Mouse (Mus musculus) naive thymus-derived CD4-positive, alpha-beta T cell, adult 2 months (primary cell): ENCODE measurements at regions not wholly inside any gene's neighbourhood (a gene's known extent, or its start where the extent isn't known, plus 50 kb on each side); places are given as distances from the start of the nearest gene placed in this dataset.

Experiments used
- DNase-seq: peaks from one replicate; pipeline ENCODE4 v3.0.0-alpha.2; 2011; ENCODE audit warnings: low read depth

GRCm38 (mm10) chr6:14298167-14298566 lies 426.8 kb upstream of the 2610001J05Rik start:
- DNase-seq, result no peak

- DNase-seq, result no peak
Observed at GRCm38 (mm10) chr6:14297428-14297827, 426.1 kb upstream of the 2610001J05Rik start.

- no peak for DNase-seq
Observed at GRCm38 (mm10) chr6:14290843-14291242, 419.5 kb upstream of the 2610001J05Rik start.

GRCm38 (mm10) chr6:14281476-14281875 lies 410.2 kb upstream of the 2610001J05Rik start:
- no peak for DNase-seq

- DNase-seq, result no peak
Observed at GRCm38 (mm10) chr6:14261941-14262340, 390.6 kb upstream of the 2610001J05Rik start.

- no peak for DNase-seq
Observed at GRCm38 (mm10) chr6:14240331-14240730, 369.0 kb upstream of the 2610001J05Rik start.

GRCm38 (mm10) chr6:14239151-14239550 lies 367.8 kb upstream of the 2610001J05Rik start:
- DNase-seq, result no peak

GRCm38 (mm10) chr6:14230823-14231222 lies 359.5 kb upstream of the 2610001J05Rik start:
- no peak for DNase-seq

- DNase-seq, result peak; percentile 4
Observed at GRCm38 (mm10) chr6:14207509-14207908, 336.2 kb upstream of the 2610001J05Rik start.

GRCm38 (mm10) chr6:14197107-14197506 lies 325.8 kb upstream of the 2610001J05Rik start:
- DNase-seq, result no peak

GRCm38 (mm10) chr6:14195351-14195750 lies 324.0 kb upstream of the 2610001J05Rik start:
- no peak for DNase-seq

- DNase-seq, result no peak
Observed at GRCm38 (mm10) chr6:14191387-14192023, 320.2 kb upstream of the 2610001J05Rik start.

- DNase-seq, result no peak
Observed at GRCm38 (mm10) chr6:14185921-14186420, 314.7 kb upstream of the 2610001J05Rik start.

- no peak for DNase-seq
Observed at GRCm38 (mm10) chr6:14147370-14147769, 276.1 kb upstream of the 2610001J05Rik start.

GRCm38 (mm10) chr6:14146394-14146793 lies 275.1 kb upstream of the 2610001J05Rik start:
- no peak for DNase-seq

- no peak for DNase-seq
Observed at GRCm38 (mm10) chr6:14142107-14142751, 270.9 kb upstream of the 2610001J05Rik start.

- DNase-seq, result no peak
Observed at GRCm38 (mm10) chr6:14130392-14131144, 259.2 kb upstream of the 2610001J05Rik start.

- no peak for DNase-seq
Observed at GRCm38 (mm10) chr6:14129394-14129793, 258.1 kb upstream of the 2610001J05Rik start.

- no peak for DNase-seq
Observed at GRCm38 (mm10) chr6:14122311-14122710, 251.0 kb upstream of the 2610001J05Rik start.

- no peak for DNase-seq
Observed at GRCm38 (mm10) chr6:14121479-14121878, 250.2 kb upstream of the 2610001J05Rik start.

GRCm38 (mm10) chr6:14094907-14095306 lies 223.6 kb upstream of the 2610001J05Rik start:
- no peak for DNase-seq

GRCm38 (mm10) chr6:14081884-14082283 lies 210.6 kb upstream of the 2610001J05Rik start:
- no peak for DNase-seq

- DNase-seq, result no peak
Observed at GRCm38 (mm10) chr6:14063735-14064134, 192.4 kb upstream of the 2610001J05Rik start.
